In the genomic region with DNA sequence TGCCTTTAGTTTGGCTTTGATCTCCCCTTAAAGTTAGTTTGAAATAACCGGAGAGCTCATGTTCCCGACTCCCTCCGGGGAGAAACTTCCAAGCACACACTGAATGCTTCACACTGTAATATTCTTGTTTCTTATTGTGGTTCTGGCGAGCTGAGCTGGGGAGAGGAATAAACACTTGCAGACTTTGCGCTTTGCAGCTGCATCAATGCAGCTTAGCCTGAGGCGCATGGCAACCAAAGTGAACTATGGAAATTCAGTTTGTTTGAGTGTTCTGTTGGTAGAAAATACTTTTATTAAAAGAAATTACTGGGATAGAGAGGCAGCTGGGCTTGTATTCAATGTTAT, we compare ENCODE assay signal across 11 mouse cellular contexts.
DNase-seq lines count a peak whose midpoint lies in the region; ATAC-seq lines count a peak whose summit lies in the region.
"Had no signal": no experiment of that assay in that cellular context is flagged by ENCODE, and none has a peak within 500 bp of the region (broad histone marks: within the 10 kb centered on the region; RNA-seq: fewer than 3 reads in every experiment).

No protein-coding gene starts in this region.

- no peak overlapping the region for H3K9ac ChIP-seq in limb, embryonic 12.5 days (replicated peaks)
- H3K9ac ChIP-seq in forebrain, embryonic 11.5 days (ENCODE audit: low read length) = peak overlapping the region; percentile 50
- 0 out of 2 replicates have a peak overlapping the region, but pooled peaks have one; percentile 30 for H3K9ac ChIP-seq in intestine, embryonic 15.5 days
- no peak overlapping the region for H3K9ac ChIP-seq in neural tube, embryonic 15.5 days (replicated peaks)
- H3K9ac ChIP-seq: liver, embryonic 13.5 days had no signal

- H3K27ac ChIP-seq in limb, embryonic 12.5 days = peak overlapping the region; percentile 57
- no peak overlapping the region for H3K27ac ChIP-seq in limb, embryonic 10.5 days
- H3K27ac ChIP-seq in forebrain, embryonic 11.5 days (ENCODE audit: low read depth, low read length) = peak overlapping the region; percentile 78
- H3K27ac ChIP-seq in intestine, embryonic 15.5 days = no peak overlapping the region
- H3K27ac ChIP-seq in neural tube, embryonic 15.5 days (replicated peaks) = 0 out of 2 replicates have a peak overlapping the region, but pooled peaks have one; percentile 2
- H3K27ac ChIP-seq in heart, embryonic 10.5 days = no peak overlapping the region
- H3K27ac ChIP-seq: liver, embryonic 13.5 days had no signal

- DNase-seq in limb, embryonic 10.5 days (ENCODE audit: low spot score) = no peak
- no peak for DNase-seq in forebrain, embryonic 11.5 days (ENCODE audit: low spot score)
- no peak for DNase-seq in heart, adult 9 months (ENCODE audit: low spot score in 2 of 2)
- no peak for DNase-seq in adrenal gland, postnatal 25 days
- no peak for DNase-seq in heart, embryonic 10.5 days (ENCODE audit: low spot score)
- DNase-seq: cerebellum, adult 8-10 months; liver, embryonic 13.5 days; spleen, adult 18-20 months had no signal

- no peaks in the 10 kb centered on the region for H3K27me3 ChIP-seq in limb, embryonic 12.5 days
- H3K27me3 ChIP-seq in limb, embryonic 10.5 days (ENCODE audit: low read depth, poor library complexity, severe bottlenecking) = no peaks in the 10 kb centered on the region
- no peaks in the 10 kb centered on the region for H3K27me3 ChIP-seq in forebrain, embryonic 11.5 days (ENCODE audit: control insufficient read depth, insufficient read depth, low read length)
- no peaks in the 10 kb centered on the region for H3K27me3 ChIP-seq in intestine, embryonic 15.5 days (replicated peaks)
- no peaks in the 10 kb centered on the region for H3K27me3 ChIP-seq in neural tube, embryonic 15.5 days (replicated peaks)
- H3K27me3 ChIP-seq in heart, embryonic 10.5 days (ENCODE audit: insufficient read depth, poor library complexity, severe bottlenecking) = no peaks in the 10 kb centered on the region
- H3K27me3 ChIP-seq: liver, embryonic 13.5 days had no signal

- H3K4me1 ChIP-seq in limb, embryonic 12.5 days (replicated peaks) = peaks cover 20% of the 10 kb centered on the region
- H3K4me1 ChIP-seq in limb, embryonic 10.5 days = peaks cover 12% of the 10 kb centered on the region; the same call in 1 of the 2 replicates
- peaks cover 5% of the 10 kb centered on the region; the same call in 1 of the 2 replicates for H3K4me1 ChIP-seq in forebrain, embryonic 11.5 days (replicated peaks; ENCODE audit: control insufficient read depth, insufficient read depth, low read length)
- H3K4me1 ChIP-seq in intestine, embryonic 15.5 days (replicated peaks) = peaks cover 7% of the 10 kb centered on the region
- H3K4me1 ChIP-seq in neural tube, embryonic 15.5 days = peaks cover 17% of the 10 kb centered on the region
- peaks cover 7% of the 10 kb centered on the region; the same call in 1 of the 2 replicates for H3K4me1 ChIP-seq in heart, embryonic 10.5 days
- H3K4me1 ChIP-seq: liver, embryonic 13.5 days had no signal

- no peaks in the 10 kb centered on the region for H3K36me3 ChIP-seq in limb, embryonic 12.5 days
- no peaks in the 10 kb centered on the region for H3K36me3 ChIP-seq in limb, embryonic 10.5 days
- no peaks in the 10 kb centered on the region for H3K36me3 ChIP-seq in forebrain, embryonic 11.5 days (ENCODE audit: control insufficient read depth, insufficient read depth, low read length)
- H3K36me3 ChIP-seq in intestine, embryonic 15.5 days = no peaks in the 10 kb centered on the region
- no peaks in the 10 kb centered on the region for H3K36me3 ChIP-seq in neural tube, embryonic 15.5 days
- no peaks in the 10 kb centered on the region for H3K36me3 ChIP-seq in heart, embryonic 10.5 days
- H3K36me3 ChIP-seq: liver, embryonic 13.5 days had no signal

- ATAC-seq in limb, embryonic 12.5 days (ENCODE audit: insufficient number of reproducible peaks, insufficient read depth, low FRiP score, low TSS enrichment, low read depth) = no peak
- ATAC-seq in forebrain, embryonic 11.5 days (replicated peaks; ENCODE audit: low FRiP score) = 0 out of 2 replicates have a peak, but pooled peaks have one; percentile 42
- peak; percentile 61; the same call in 1 of the 2 replicates for ATAC-seq in intestine, embryonic 15.5 days
- no peak for ATAC-seq in neural tube, embryonic 15.5 days (ENCODE audit: low FRiP score)

- 23% methylated on average over 6 of the region's 6 CpGs for WGBS in limb, embryonic 12.5 days
- 62% methylated on average over 6 of the region's 6 CpGs for WGBS in limb, embryonic 10.5 days
- 11% methylated on average over 6 of the region's 6 CpGs for whole genome bisulfite sequencing in forebrain, embryonic 11.5 days
- WGBS in intestine, embryonic 15.5 days = 32% methylated on average over 6 of the region's 6 CpGs
- WGBS in neural tube, embryonic 15.5 days = 20% methylated on average over 6 of the region's 6 CpGs
- 68% methylated on average over 6 of the region's 6 CpGs for WGBS in heart, embryonic 10.5 days

- H3K4me2 ChIP-seq in limb, embryonic 12.5 days = peak overlapping the region; percentile 48
- peak overlapping the region; percentile 58 for H3K4me2 ChIP-seq in forebrain, embryonic 11.5 days (ENCODE audit: low read depth, low read length, severe bottlenecking)
- peak overlapping the region; percentile 48 for H3K4me2 ChIP-seq in intestine, embryonic 15.5 days (replicated peaks)
- H3K4me2 ChIP-seq in neural tube, embryonic 15.5 days = peak overlapping the region; percentile 46
- H3K4me2 ChIP-seq: liver, embryonic 13.5 days had no signal

- no peaks in the 10 kb centered on the region for H3K9me3 ChIP-seq in limb, embryonic 12.5 days
- no peaks in the 10 kb centered on the region for H3K9me3 ChIP-seq in limb, embryonic 10.5 days (replicated peaks)
- no peaks in the 10 kb centered on the region for H3K9me3 ChIP-seq in forebrain, embryonic 11.5 days (ENCODE audit: control insufficient read depth, low read length)
- H3K9me3 ChIP-seq in intestine, embryonic 15.5 days = no peaks in the 10 kb centered on the region
- H3K9me3 ChIP-seq in neural tube, embryonic 15.5 days (replicated peaks) = no peaks in the 10 kb centered on the region
- H3K9me3 ChIP-seq in heart, embryonic 10.5 days = no peaks in the 10 kb centered on the region
- H3K9me3 ChIP-seq: liver, embryonic 13.5 days had no signal

- 0 out of 2 replicates have a peak overlapping the region, but pooled peaks have one; percentile 0 for H3K4me3 ChIP-seq in limb, embryonic 12.5 days (replicated peaks)
- H3K4me3 ChIP-seq in limb, embryonic 10.5 days = no peak overlapping the region
- peak overlapping the region; percentile 26 for H3K4me3 ChIP-seq in forebrain, embryonic 11.5 days (ENCODE audit: low read depth, low read length)
- H3K4me3 ChIP-seq in intestine, embryonic 15.5 days (replicated peaks) = no peak overlapping the region
- H3K4me3 ChIP-seq in neural tube, embryonic 15.5 days (replicated peaks) = peak overlapping the region; percentile 12; the same call in 1 of the 2 replicates
- no peak overlapping the region for H3K4me3 ChIP-seq in heart, embryonic 10.5 days
- H3K4me3 ChIP-seq: liver, embryonic 13.5 days had no signal

Comparison
In these comparisons a context has a peak if more than half of its experiments do, and no peak if none do; other contexts are left out.
1. H3K27ac ChIP-seq: peak in limb, embryonic 12.5 days (single experiment), forebrain, embryonic 11.5 days (single experiment) and neural tube, embryonic 15.5 days (single experiment); none in limb, embryonic 10.5 days (single experiment), intestine, embryonic 15.5 days (single experiment) and heart, embryonic 10.5 days (single experiment).
2. H3K4me3 ChIP-seq: peak in limb, embryonic 12.5 days (single experiment), forebrain, embryonic 11.5 days (single experiment) and neural tube, embryonic 15.5 days (single experiment); none in limb, embryonic 10.5 days (single experiment), intestine, embryonic 15.5 days (single experiment) and heart, embryonic 10.5 days (single experiment).
3. ATAC-seq: peak in forebrain, embryonic 11.5 days (single experiment) and intestine, embryonic 15.5 days (single experiment); none in limb, embryonic 12.5 days (single experiment) and neural tube, embryonic 15.5 days (single experiment).
4. H3K9ac ChIP-seq: peak in forebrain, embryonic 11.5 days (single experiment) and intestine, embryonic 15.5 days (single experiment); none in limb, embryonic 12.5 days (single experiment) and neural tube, embryonic 15.5 days (single experiment).
5. Peak in every context shown above with its lines, with median percentiles within 50 percentile points of each other: H3K4me2 ChIP-seq.